Mouse (Mus musculus) stomach, postnatal 0 days (tissue): ENCODE results near the gene Gipc1.

ENCODE experiments used
- CTCF ChIP-seq: IDR thresholded peaks from 2 replicates; pipeline ENCODE4 v1.5.1; 2016; ENCODE audit warnings: antibody characterized with exemption, low read depth, mild to moderate bottlenecking, moderate library complexity
- EP300 ChIP-seq: optimal IDR thresholded peaks from 2 replicates; pipeline ENCODE3; 2016; ENCODE audit warnings: antibody characterized with exemption

DNA sequence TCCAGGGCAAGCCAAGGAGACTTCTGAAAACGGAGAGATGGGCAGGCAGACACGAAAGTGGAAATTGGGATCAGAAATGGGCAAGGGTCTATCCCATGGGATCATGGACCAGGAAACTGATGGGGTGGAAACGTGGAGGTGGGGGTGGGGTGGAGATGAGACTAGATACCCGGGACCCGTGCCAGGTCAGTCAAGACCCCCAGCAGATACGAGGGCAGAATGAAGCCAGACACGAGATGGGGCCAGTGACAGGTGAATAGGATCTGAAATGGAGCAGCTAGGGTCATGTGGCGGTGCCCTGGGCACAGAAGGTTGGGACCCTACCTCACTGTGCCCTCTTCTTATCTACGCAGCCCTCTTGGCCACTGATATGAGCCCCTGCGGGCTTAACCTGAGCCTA is 15.0 kb downstream of the Gipc1 start:
- TF ChIP-seq CTCF (no peak), EP300 (no peak)
